Mouse (Mus musculus) olfactory bulb, adult 2 months (tissue): Measurements from ENCODE around the gene Cenpl.

ENCODE experiments used
- CTCF ChIP-seq: fragments of 200-500 bp; IDR thresholded peaks from 2 replicates; pipeline ENCODE4 v1.5.1; 2012; ENCODE audit warnings: low read depth, mild to moderate bottlenecking, low read length, moderate library complexity; ENCODE audit not compliant: insufficient read depth
- POLR2A ChIP-seq: fragments of 200-500 bp; IDR thresholded peaks from 2 replicates; pipeline ENCODE4 v1.6.1; 2012; ENCODE audit warnings: mild to moderate bottlenecking, low read depth, low read length, moderate library complexity; ENCODE audit not compliant: insufficient read depth

DNA sequence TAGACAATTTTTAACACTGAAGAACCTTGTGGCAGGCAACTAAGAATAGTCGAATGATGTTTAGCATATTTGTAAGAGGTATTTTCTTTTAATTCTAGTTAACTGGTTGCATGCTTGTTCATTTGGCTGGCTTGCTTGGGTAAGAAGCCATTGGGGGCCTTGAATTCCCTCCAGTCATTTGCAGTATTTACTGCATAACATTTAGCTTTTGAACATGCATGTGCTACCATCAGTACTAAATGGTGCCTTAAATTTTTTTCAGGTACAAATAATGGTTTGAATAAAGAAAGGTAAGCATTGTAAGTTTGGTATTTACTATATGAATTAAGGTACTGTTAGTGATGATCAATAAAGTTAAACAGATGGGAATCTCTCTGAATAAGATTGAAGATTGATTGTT lies 33.5 kb upstream of the Cenpl start:
- TF ChIP-seq POLR2A (no peak), CTCF (no peak)
